Mouse (Mus musculus): ENCODE data around the gene Trim9. TPM values are rescaled to one million over a fixed set of nuclear protein-coding genes. Genes with fewer than 3 reads are reported as not detected.

The Trim9 gene
- polyA plus RNA-seq, 1 experiment from 2014 or later: 0.32 TPM

GRCm38 (mm10) chr12:70293927-70294684 is 53.3 kb downstream of the Trim9 start:
- no peak overlapping the region for H3K9ac ChIP-seq (ENCODE audit: low read length)
- 57% methylated on average over 5 of the region's 5 CpGs for WGBS
- no peaks in the 10 kb centered on the region for H3K36me3 ChIP-seq (ENCODE audit: control insufficient read depth, insufficient read depth, low read length)
- H3K4me3 ChIP-seq (ENCODE audit: low read depth, low read length): no peak overlapping the region
- no peak overlapping the region for H3K4me2 ChIP-seq (replicated peaks; ENCODE audit: low read depth)
- no peaks in the 10 kb centered on the region for H3K9me3 ChIP-seq (ENCODE audit: control insufficient read depth, low read length)
- ATAC-seq (ENCODE audit: low FRiP score, low TSS enrichment) (no peak), DNase-seq (ENCODE audit: low spot score) (no peak)
- no peaks in the 10 kb centered on the region for H3K4me1 ChIP-seq (replicated peaks; ENCODE audit: control insufficient read depth, insufficient read depth)
- no peak for TF ChIP-seq EP300 (optimal IDR thresholded peaks at IDR 0.05)
- peak; percentile 31 for TF ChIP-seq CTCF (IDR thresholded peaks at IDR 0.05; ENCODE audit: low read depth)
- no peak overlapping the region for H3K27ac ChIP-seq (replicated peaks)
- no peaks in the 10 kb centered on the region for H3K27me3 ChIP-seq (ENCODE audit: control insufficient read depth, insufficient read depth, low read length)

GRCm38 (mm10) chr12:70293165-70293926 is 54.1 kb downstream of the Trim9 start:
- ATAC-seq (ENCODE audit: low FRiP score, low TSS enrichment) (no peak), DNase-seq (ENCODE audit: low spot score) (no peak)
- Histone ChIP-seq H3K36me3 (ENCODE audit: control insufficient read depth, insufficient read depth, low read length) (no peaks in the 10 kb centered on the region), H3K9me3 (ENCODE audit: control insufficient read depth, low read length) (no peaks in the 10 kb centered on the region), H3K4me1 (replicated peaks; ENCODE audit: control insufficient read depth, insufficient read depth) (no peaks in the 10 kb centered on the region), H3K4me3 (ENCODE audit: low read depth, low read length) (no peak overlapping the region), H3K9ac (ENCODE audit: low read length) (no peak overlapping the region), H3K4me2 (replicated peaks; ENCODE audit: low read depth) (no peak overlapping the region), H3K27me3 (ENCODE audit: control insufficient read depth, insufficient read depth, low read length) (no peaks in the 10 kb centered on the region), H3K27ac (replicated peaks) (no peak overlapping the region)
- 93% methylated on average over 10 of the region's 10 CpGs for WGBS
- TF ChIP-seq CTCF (IDR thresholded peaks at IDR 0.05; ENCODE audit: low read depth): no peak
- TF ChIP-seq EP300 (optimal IDR thresholded peaks at IDR 0.05): no peak

GRCm38 (mm10) chr12:70285521-70285920 is 61.9 kb downstream of the Trim9 start:
- TF ChIP-seq EP300 (optimal IDR thresholded peaks at IDR 0.05) (no peak), CTCF (IDR thresholded peaks at IDR 0.05; ENCODE audit: low read depth) (no peak)
- DNase-seq (ENCODE audit: low spot score): no peak
- Histone ChIP-seq H3K36me3 (ENCODE audit: control insufficient read depth, insufficient read depth, low read length) (no peaks in the 10 kb centered on the region), H3K9me3 (ENCODE audit: control insufficient read depth, low read length) (no peaks in the 10 kb centered on the region), H3K4me1 (replicated peaks; ENCODE audit: control insufficient read depth, insufficient read depth) (no peaks in the 10 kb centered on the region), H3K4me3 (ENCODE audit: low read depth, low read length) (no peak overlapping the region), H3K9ac (ENCODE audit: low read length) (no peak overlapping the region), H3K27me3 (ENCODE audit: control insufficient read depth, insufficient read depth, low read length) (no peaks in the 10 kb centered on the region), H3K4me2 (replicated peaks; ENCODE audit: low read depth) (no peak overlapping the region), H3K27ac (replicated peaks) (no peak overlapping the region)
- ATAC-seq (ENCODE audit: low FRiP score, low TSS enrichment): no peak
- WGBS: 70% methylated on average over 5 of the region's 5 CpGs

GRCm38 (mm10) chr12:70284979-70285378 is 62.4 kb downstream of the Trim9 start:
- no peak for ATAC-seq (ENCODE audit: low FRiP score, low TSS enrichment)
- Histone ChIP-seq H3K4me2 (replicated peaks; ENCODE audit: low read depth) (no peak overlapping the region), H3K4me1 (replicated peaks; ENCODE audit: control insufficient read depth, insufficient read depth) (no peaks in the 10 kb centered on the region), H3K4me3 (ENCODE audit: low read depth, low read length) (no peak overlapping the region), H3K27ac (replicated peaks) (no peak overlapping the region), H3K36me3 (ENCODE audit: control insufficient read depth, insufficient read depth, low read length) (no peaks in the 10 kb centered on the region), H3K9ac (ENCODE audit: low read length) (no peak overlapping the region), H3K27me3 (ENCODE audit: control insufficient read depth, insufficient read depth, low read length) (no peaks in the 10 kb centered on the region), H3K9me3 (ENCODE audit: control insufficient read depth, low read length) (no peaks in the 10 kb centered on the region)
- 79% methylated on average over 7 of the region's 7 CpGs for WGBS
- TF ChIP-seq CTCF (IDR thresholded peaks at IDR 0.05; ENCODE audit: low read depth) (no peak), EP300 (optimal IDR thresholded peaks at IDR 0.05) (no peak)
- no peak for DNase-seq (ENCODE audit: low spot score)

- Histone ChIP-seq H3K4me3 (ENCODE audit: low read depth, low read length) (no peak overlapping the region), H3K4me1 (replicated peaks; ENCODE audit: control insufficient read depth, insufficient read depth) (no peaks in the 10 kb centered on the region), H3K9me3 (ENCODE audit: control insufficient read depth, low read length) (no peaks in the 10 kb centered on the region), H3K9ac (ENCODE audit: low read length) (no peak overlapping the region), H3K27me3 (ENCODE audit: control insufficient read depth, insufficient read depth, low read length) (no peaks in the 10 kb centered on the region), H3K4me2 (replicated peaks; ENCODE audit: low read depth) (no peak overlapping the region), H3K36me3 (ENCODE audit: control insufficient read depth, insufficient read depth, low read length) (no peaks in the 10 kb centered on the region), H3K27ac (replicated peaks) (no peak overlapping the region)
- no peak for TF ChIP-seq CTCF (IDR thresholded peaks at IDR 0.05; ENCODE audit: low read depth)
- TF ChIP-seq EP300 (optimal IDR thresholded peaks at IDR 0.05): no peak
- no peak for ATAC-seq (ENCODE audit: low FRiP score, low TSS enrichment)
- DNase-seq (ENCODE audit: low spot score): no peak
- WGBS: 63% methylated on average over 10 of the region's 10 CpGs
These were observed 64.2 kb downstream of the Trim9 start for GRCm38 (mm10) chr12:70283116-70283731.

Measured in stomach, postnatal 0 days (tissue).